Comparison of ENCODE assay signal across 8 mouse cellular contexts in the genomic region with DNA sequence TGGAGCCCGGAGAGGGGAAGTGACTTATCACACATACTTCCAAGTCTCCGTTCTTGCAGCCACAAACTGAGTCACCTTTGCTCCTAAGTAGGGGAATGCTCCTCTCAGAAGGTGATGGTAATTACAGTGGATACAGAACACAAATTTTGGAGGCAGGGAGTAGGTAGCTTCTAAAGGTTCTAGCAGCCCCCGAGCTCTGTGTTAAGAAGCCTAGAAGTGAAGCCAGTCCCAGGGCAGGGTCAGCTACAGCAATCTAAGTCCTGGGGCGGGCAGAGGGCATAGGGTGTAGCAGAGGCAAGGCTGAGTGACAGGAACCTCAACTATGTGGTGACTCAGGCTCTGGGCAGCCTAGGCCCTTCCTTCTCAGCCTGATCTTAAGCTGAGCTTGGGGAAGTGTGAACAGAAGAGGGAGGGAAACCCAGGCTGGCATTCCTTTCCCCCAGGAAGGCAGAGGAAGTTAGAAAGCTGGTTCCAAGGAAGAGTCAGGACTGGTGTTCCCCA. TPM values are rescaled to one million over a fixed set of nuclear protein-coding genes. Genes with fewer than 3 reads are reported as not detected.
DNase-seq lines count a peak whose midpoint lies in the region; ATAC-seq and TF ChIP-seq lines count a peak whose summit lies in the region.

No protein-coding gene starts in this region.

- H3K9ac ChIP-seq in kidney, postnatal 0 days (ENCODE audit: low read depth, low read length), result no peak overlapping the region

- peaks cover 8% of the 10 kb centered on the region for H3K36me3 ChIP-seq in kidney, postnatal 0 days (ENCODE audit: insufficient read depth, low read length)

- no peaks in the 10 kb centered on the region for H3K27me3 ChIP-seq in kidney, postnatal 0 days (ENCODE audit: insufficient read depth, low read length)

- no peak for TF ChIP-seq CTCF in kidney, postnatal 0 days (IDR thresholded peaks at IDR 0.05; ENCODE audit: low read depth)

- no peaks in the 10 kb centered on the region for H3K9me3 ChIP-seq in kidney, postnatal 0 days (replicated peaks; ENCODE audit: low read length)

- H3K4me2 ChIP-seq in kidney, postnatal 0 days (ENCODE audit: low read length), result no peak overlapping the region

- 24% methylated on average over 4 of the region's 4 CpGs for WGBS in kidney, postnatal 0 days

- no peak overlapping the region for H3K4me3 ChIP-seq in kidney, postnatal 0 days (replicated peaks; ENCODE audit: low read depth, low read length)

- peak; percentile 44 for DNase-seq in kidney, postnatal 0 days (ENCODE audit: low spot score)
- DNase-seq in kidney, postnatal 36 days, result no peak
- DNase-seq in adrenal gland, postnatal 36 days, result peak; percentile 61 to 63
- DNase-seq in heart, postnatal 14 days, result peak; percentile 28 to 38
- no peak for DNase-seq in ovary, postnatal 36 days (ENCODE audit: low spot score)
- DNase-seq in right cerebral cortex, postnatal 14 days, result no peak
- DNase-seq in embryo, embryonic 10 days (ENCODE audit: low spot score), result no peak

- H3K4me1 ChIP-seq in kidney, postnatal 0 days (replicated peaks; ENCODE audit: insufficient read depth, low read length), result peaks cover 17% of the 10 kb centered on the region

- intact Hi-C loops in heart, postnatal 14 days (cut with DNase I), result no loop called here

- peak overlapping the region; percentile 54; the same call in 1 of the 2 replicates for H3K27ac ChIP-seq in kidney, postnatal 0 days

- ATAC-seq in kidney, postnatal 0 days (replicated peaks; ENCODE audit: low FRiP score, low read depth), result no peak; the same call in 1 of the 2 replicates
- 0 out of 2 replicates have a peak, but pooled peaks have one; percentile 16 for ATAC-seq in megakaryocyte-erythroid progenitor cell, adult 5-6 weeks (replicated peaks; ENCODE audit: low FRiP score, low TSS enrichment, poor library complexity, severe bottlenecking)

RNA-seq across cellular contexts. Expression of a gene that starts 5.9 kb away (rescaled TPM):
- 22.5 and 27.5 TPM in 2 replicates for polyA plus RNA-seq in kidney, postnatal 0 days (2015; fragmentation: Nextera tagmentation; extraction: Ambion mirVana)
- 100 to 1,000 TPM; 114 to 197 TPM for total RNA-seq in adrenal gland, postnatal 36 days (2021)
- total RNA-seq in heart, postnatal 14 days (2021), result 100 to 1,000 TPM; 288 to 310 TPM
- 1.5 and 9.4 TPM in 2 replicates for total RNA-seq in megakaryocyte-erythroid progenitor cell, adult 5-6 weeks (2014; fragmentation: Nextera tagmentation)
- total RNA-seq in megakaryocyte-erythroid progenitor cell, adult 5-6 weeks (2017), result 7.2 and 24.7 TPM in 2 replicates

RNA-seq across cellular contexts. Expression of a gene that starts 16.4 kb away (rescaled TPM):
- polyA plus RNA-seq in kidney, postnatal 0 days (2015; fragmentation: Nextera tagmentation; extraction: Ambion mirVana), result 328 and 354 TPM in 2 replicates
- total RNA-seq in adrenal gland, postnatal 36 days (2021), result 100 to 1,000 TPM; 331 to 363 TPM
- total RNA-seq in heart, postnatal 14 days (2021), result 100 to 1,000 TPM; 220 to 273 TPM
- 1,323 and 1,614 TPM in 2 replicates for total RNA-seq in megakaryocyte-erythroid progenitor cell, adult 5-6 weeks (2014; fragmentation: Nextera tagmentation)
- total RNA-seq in megakaryocyte-erythroid progenitor cell, adult 5-6 weeks (2017), result 848 and 982 TPM in 2 replicates

RNA-seq across cellular contexts. Expression of a gene that starts 29.6 kb away (rescaled TPM):
- polyA plus RNA-seq in kidney, postnatal 0 days (2015; fragmentation: Nextera tagmentation; extraction: Ambion mirVana), result 19.9 and 22.3 TPM in 2 replicates
- 10 to 100 TPM; 20.7 to 24.4 TPM for total RNA-seq in adrenal gland, postnatal 36 days (2021)
- total RNA-seq in heart, postnatal 14 days (2021), result 1 to 10 TPM; 7.6 TPM
- 30.7 and 32.2 TPM in 2 replicates for total RNA-seq in megakaryocyte-erythroid progenitor cell, adult 5-6 weeks (2014; fragmentation: Nextera tagmentation)
- total RNA-seq in megakaryocyte-erythroid progenitor cell, adult 5-6 weeks (2017), result 15.8 and 18.8 TPM in 2 replicates

RNA-seq across cellular contexts. Expression of a gene that starts 41.5 kb away (rescaled TPM):
- polyA plus RNA-seq in kidney, postnatal 0 days (2015; fragmentation: Nextera tagmentation; extraction: Ambion mirVana), result 103 and 116 TPM in 2 replicates
- 10 to 100 TPM; 88.0 to 88.6 TPM for total RNA-seq in adrenal gland, postnatal 36 days (2021)
- total RNA-seq in heart, postnatal 14 days (2021), result 10 to 100 TPM; 42.1 to 44.8 TPM
- total RNA-seq in megakaryocyte-erythroid progenitor cell, adult 5-6 weeks (2014; fragmentation: Nextera tagmentation), result 158 and 173 TPM in 2 replicates
- total RNA-seq in megakaryocyte-erythroid progenitor cell, adult 5-6 weeks (2017), result 205 and 206 TPM in 2 replicates

RNA-seq across cellular contexts. Expression of a gene that starts 53.8 kb away (rescaled TPM):
- polyA plus RNA-seq in kidney, postnatal 0 days (2015; fragmentation: Nextera tagmentation; extraction: Ambion mirVana), result 25.5 and 26.2 TPM in 2 replicates
- 10 to 100 TPM; 46.9 to 59.1 TPM for total RNA-seq in adrenal gland, postnatal 36 days (2021)
- total RNA-seq in heart, postnatal 14 days (2021), result 10 to 100 TPM; 12.5 to 16.2 TPM
- 29.3 and 45.8 TPM in 2 replicates for total RNA-seq in megakaryocyte-erythroid progenitor cell, adult 5-6 weeks (2014; fragmentation: Nextera tagmentation)
- total RNA-seq in megakaryocyte-erythroid progenitor cell, adult 5-6 weeks (2017), result 14.5 and 23.6 TPM in 2 replicates

Comparison
In these comparisons a context has a peak if more than half of its experiments do, and no peak if none do; other contexts are left out.
1. DNase-seq: peak in kidney, postnatal 0 days (single experiment), adrenal gland, postnatal 36 days (2 of 2) and heart, postnatal 14 days (2 of 2); none in kidney, postnatal 36 days (0 of 2), ovary, postnatal 36 days (single experiment), right cerebral cortex, postnatal 14 days (single experiment) and embryo, embryonic 10 days (single experiment).
2. RNA of a gene that starts 5.9 kb away (total RNA-seq): 288 to 310 TPM in heart, postnatal 14 days and 114 to 197 TPM in adrenal gland, postnatal 36 days; 1.5 to 24.7 TPM in megakaryocyte-erythroid progenitor cell, adult 5-6 weeks; every median in the first group is over 4 times any median in the second.